Mouse (Mus musculus) frontal cortex, postnatal 36 days (tissue): ENCODE data around the gene Rnase9.

Source experiments
- DNase-seq, 2 experiments: peaks; one replicate each; pipeline ENCODE4 v3.0.0; 2022; ENCODE audit warnings: low spot score in 2 of 2

Gene Rnase9

GRCm38 (mm10) chr14:51041769-51042168, at the start of gene Rnase9:
Rnase9 (minus strand) TSS chr14:51041869.
- no peak for DNase-seq

GRCm38 (mm10) chr14:51090077-51090781, 48.6 kb upstream of the Rnase9 start:
- DNase-seq: peak; percentile 91 to 92

GRCm38 (mm10) chr14:51089674-51090076, 48.0 kb upstream of the Rnase9 start:
- no peak for DNase-seq

- peak; percentile 99 for DNase-seq
Measured at GRCm38 (mm10) chr14:51088970-51089673, 47.5 kb upstream of the Rnase9 start.

GRCm38 (mm10) chr14:51088166-51088969, 46.7 kb upstream of the Rnase9 start:
- peak; percentile 91 to 92 for DNase-seq

- no peak for DNase-seq
Measured at GRCm38 (mm10) chr14:51087762-51088161, 46.1 kb upstream of the Rnase9 start.

GRCm38 (mm10) chr14:51085911-51086310, 44.2 kb upstream of the Rnase9 start:
- no peak for DNase-seq

GRCm38 (mm10) chr14:51085086-51085485, 43.4 kb upstream of the Rnase9 start:
- DNase-seq: no peak

- DNase-seq: no peak
Measured at GRCm38 (mm10) chr14:51083805-51084204, 42.1 kb upstream of the Rnase9 start.

- peak; percentile 69 to 70 for DNase-seq
Measured at GRCm38 (mm10) chr14:51082599-51083581, 41.2 kb upstream of the Rnase9 start.

- no peak for DNase-seq
Measured at GRCm38 (mm10) chr14:51081035-51081434, 39.4 kb upstream of the Rnase9 start.

- DNase-seq: no peak
Measured at GRCm38 (mm10) chr14:51079180-51079579, 37.5 kb upstream of the Rnase9 start.

- no peak for DNase-seq
Measured at GRCm38 (mm10) chr14:51074335-51074734, 32.7 kb upstream of the Rnase9 start, which contains the start of gene Olfr750. Olfr750 (minus strand) TSS chr14:51074435.

- no peak for DNase-seq
Measured at GRCm38 (mm10) chr14:51069617-51070016, 27.9 kb upstream of the Rnase9 start.

- no peak for DNase-seq
Measured at GRCm38 (mm10) chr14:51068956-51069355, 27.3 kb upstream of the Rnase9 start.

GRCm38 (mm10) chr14:51060761-51061160, 19.1 kb upstream of the Rnase9 start:
- DNase-seq: no peak

GRCm38 (mm10) chr14:51057401-51057831, 15.7 kb upstream of the Rnase9 start, which contains the start of gene Rnase12:
Rnase12 (minus strand) TSS chr14:51057661.
- no peak for DNase-seq

- no peak for DNase-seq
Measured at GRCm38 (mm10) chr14:51054243-51055237, 12.9 kb upstream of the Rnase9 start.

GRCm38 (mm10) chr14:51053176-51053575, 11.5 kb upstream of the Rnase9 start:
- no peak for DNase-seq

GRCm38 (mm10) chr14:51051941-51052340, 10.3 kb upstream of the Rnase9 start:
- DNase-seq: no peak
